Mouse (Mus musculus) kidney, adult 2 months (tissue): Measurements from ENCODE around the gene Usp34. TPM values are rescaled to one million over a fixed set of nuclear protein-coding genes. Genes with fewer than 3 reads are reported as not detected.
"Not testable (repeated sequence)": the region's sequence is repeated elsewhere in the genome, so short reads cannot be mapped to it uniquely, and the experiment has no call there.

Experiments used
- DNase-seq: peaks from one replicate; pipeline ENCODE4 v3.0.0; 2021
- H3K27ac ChIP-seq: fragments of 200-500 bp; 2 replicates; pipeline ENCODE4 v1.5.1; 2012; ENCODE audit warnings: low read depth, low read length, control low read depth, inconsistent platforms; ENCODE audit not compliant: insufficient read depth
- H3K27me3 ChIP-seq: fragments of 200-500 bp; replicated peaks from 2 replicates; pipeline ENCODE4 v1.6.1; 2012; ENCODE audit warnings: mild to moderate bottlenecking, moderate library complexity, low read length, inconsistent platforms; ENCODE audit not compliant: control insufficient read depth, insufficient read depth
- H3K36me3 ChIP-seq: fragments of 200-500 bp; 2 replicates; pipeline ENCODE4 v1.6.1; 2012; ENCODE audit warnings: mild to moderate bottlenecking, moderate library complexity, low read length, inconsistent platforms; ENCODE audit not compliant: control insufficient read depth, insufficient read depth
- H3K4me1 ChIP-seq: fragments of 200-500 bp; 2 replicates; pipeline ENCODE4 v1.6.1; 2011; ENCODE audit warnings: low read length; ENCODE audit not compliant: control insufficient read depth, insufficient read depth
- H3K4me3 ChIP-seq: fragments of 200-500 bp; 2 replicates; pipeline ENCODE4 v1.5.1; 2011; ENCODE audit warnings: mild to moderate bottlenecking, low read depth, low read length, control low read depth; ENCODE audit not compliant: insufficient read depth
- CTCF ChIP-seq: fragments of 200-500 bp; conservative IDR thresholded peaks from 2 replicates; pipeline ENCODE4 v1.5.1; 2011; ENCODE audit warnings: low read depth, mild to moderate bottlenecking, control low read depth, low read length, moderate library complexity, mixed read lengths; ENCODE audit not compliant: insufficient read depth, insufficient read length
- POLR2A ChIP-seq: fragments of 200-500 bp; IDR thresholded peaks from one replicate; pipeline ENCODE4 v1.6.1; 2011; ENCODE audit warnings: low read depth, low read length, control low read depth
- WGBS: fragments of 180-500 bp; shearing (Covaris S2); methylation state at CpG from one replicate; pipeline ENCODE4 v1.1.7; 2018; 5-methylcytosine and 5-hydroxymethylcytosine counted together
- polyA plus RNA-seq: library from polyadenylated mRNA; depleted of rRNA; stranded (reverse); fragments of >200 nt; gene quantifications from 2 replicates; pipeline ENCODE4 v1.2.3, GENCODE M21; 2012

Gene Usp34
- polyA plus RNA-seq, 1 experiment = 10.3 TPM

DNA sequence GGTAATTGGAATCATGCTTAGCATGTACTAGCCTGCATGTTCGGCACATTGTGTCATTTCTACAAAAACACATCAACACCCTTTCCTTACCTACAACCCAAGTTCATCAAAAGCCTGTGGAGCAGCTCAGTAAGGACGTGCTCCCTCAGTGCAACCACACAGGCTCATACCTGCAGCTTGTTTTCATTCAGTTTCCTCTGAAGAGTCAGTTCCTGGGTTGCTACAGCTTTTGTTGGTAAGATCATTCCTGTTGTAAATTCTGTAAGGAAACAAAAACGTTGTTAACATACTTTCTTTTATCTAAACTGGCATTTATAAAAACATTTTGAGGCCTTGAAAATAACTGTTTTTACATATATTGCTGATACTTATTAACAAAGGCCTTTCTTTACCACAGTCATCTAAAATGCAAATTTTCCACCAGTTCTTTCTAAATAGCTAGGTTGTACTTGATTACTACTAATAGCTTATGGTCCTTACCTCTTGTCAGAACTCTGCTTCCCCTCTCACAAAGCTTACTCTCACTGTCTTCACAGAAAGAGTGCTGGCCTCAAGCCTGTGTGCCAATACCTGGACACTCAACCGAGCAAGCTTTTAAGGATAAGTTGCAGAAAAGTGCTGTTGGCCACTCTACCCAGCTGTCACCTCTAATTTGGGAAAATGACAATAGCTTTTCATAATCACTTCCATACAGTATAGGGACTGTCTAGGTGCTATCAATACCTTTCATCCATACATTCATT lies 185.5 kb downstream of the Usp34 start:
- Histone ChIP-seq H3K27ac (no peak overlapping the region), H3K36me3 (peaks cover 25% of the 10 kb centered on the region), H3K4me3 (no peak overlapping the region), H3K4me1 (peaks cover 8% of the 10 kb centered on the region), H3K27me3 (no peaks in the 10 kb centered on the region)
- no peak for TF ChIP-seq POLR2A
- TF ChIP-seq CTCF = no peak
- 87% methylated on average over 4 of the region's 4 CpGs for WGBS
- DNase-seq = no peak

DNA sequence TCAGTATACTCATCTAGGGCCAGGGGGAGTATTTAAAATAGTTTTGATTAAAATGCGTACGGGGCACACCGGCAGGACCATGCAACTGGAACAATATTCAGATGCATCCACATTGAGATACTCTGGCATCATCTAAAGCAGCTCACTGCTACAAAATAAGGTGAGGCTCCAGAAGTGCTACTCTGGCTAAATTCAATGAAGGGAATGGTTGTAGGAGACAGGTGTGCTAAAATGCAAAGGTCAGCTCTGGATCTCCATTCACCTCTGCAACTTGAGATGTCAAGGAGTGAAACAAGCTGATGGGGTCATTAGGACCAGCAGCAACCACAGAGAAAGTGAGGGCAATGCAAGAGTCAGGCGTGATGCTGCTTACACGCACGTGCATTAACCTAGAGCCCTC lies 188.5 kb downstream of the Usp34 start:
- H3K27me3 ChIP-seq = no peaks in the 10 kb centered on the region
- no peak overlapping the region for H3K4me3 ChIP-seq
- no peak overlapping the region for H3K27ac ChIP-seq
- 86% methylated on average over 6 of the region's 6 CpGs for WGBS
- TF ChIP-seq CTCF (no peak), POLR2A (no peak)
- peaks cover 8% of the 10 kb centered on the region for H3K4me1 ChIP-seq
- peaks cover 12% of the 10 kb centered on the region for H3K36me3 ChIP-seq
- no peak for DNase-seq

DNA sequence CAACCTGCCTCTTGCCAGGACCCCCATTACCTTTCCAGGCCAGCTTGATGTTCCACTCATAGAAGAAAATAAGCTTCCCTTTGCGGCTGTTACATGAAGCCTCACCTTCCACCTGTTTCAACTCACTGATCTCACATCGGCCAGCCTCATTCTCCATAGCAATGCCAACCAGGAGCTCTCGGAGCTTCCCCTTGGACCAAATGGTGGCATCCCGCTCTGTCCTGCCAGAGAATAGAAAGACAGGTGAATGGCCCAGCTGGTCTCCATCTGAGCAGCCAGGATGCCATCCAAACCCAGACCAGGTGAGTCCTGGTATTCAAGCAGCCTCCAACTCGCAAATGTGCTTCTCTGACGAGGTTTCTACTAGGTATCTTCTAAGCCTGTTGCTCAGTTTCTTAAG lies 190.0 kb downstream of the Usp34 start:
- DNase-seq = no peak
- no peaks in the 10 kb centered on the region for H3K27me3 ChIP-seq
- peaks cover 8% of the 10 kb centered on the region for H3K4me1 ChIP-seq
- peaks cover 4% of the 10 kb centered on the region; the same call in 1 of the 2 replicates for H3K36me3 ChIP-seq
- WGBS = 31% methylated on average over 6 of the region's 6 CpGs
- no peak overlapping the region for H3K27ac ChIP-seq
- no peak for TF ChIP-seq POLR2A
- TF ChIP-seq CTCF = no peak
- H3K4me3 ChIP-seq = peak overlapping the region; percentile 88

DNA sequence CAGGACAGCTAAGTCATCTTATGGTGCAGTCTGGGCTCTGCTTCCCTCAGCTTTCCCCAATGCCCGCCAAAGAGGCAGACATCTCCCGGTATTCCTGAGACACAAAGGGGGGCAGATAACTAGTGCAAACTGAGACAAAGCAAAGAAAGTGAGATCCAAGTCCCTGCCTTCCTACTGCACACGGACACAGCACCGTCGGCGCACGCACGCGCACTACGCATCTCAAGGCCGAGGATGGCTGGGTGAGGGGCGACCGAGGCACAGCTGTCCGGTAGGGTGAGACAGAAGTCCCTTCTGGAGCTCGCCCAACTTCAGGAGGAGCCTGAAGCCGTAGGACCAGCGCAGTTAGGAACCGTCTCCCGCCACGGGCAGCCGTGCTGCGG lies 190.6 kb downstream of the Usp34 start:
- H3K4me1 ChIP-seq = peaks cover 8% of the 10 kb centered on the region
- H3K36me3 ChIP-seq = peaks cover 2% of the 10 kb centered on the region; the same call in 1 of the 2 replicates
- peak overlapping the region; percentile 88 for H3K4me3 ChIP-seq
- no peaks in the 10 kb centered on the region for H3K27me3 ChIP-seq
- WGBS = under 1% methylated on average over 22 of the region's 22 CpGs
- TF ChIP-seq CTCF (no peak), POLR2A (no peak)
- peak; percentile 73 for DNase-seq
- peak overlapping the region; percentile 55 for H3K27ac ChIP-seq

DNA sequence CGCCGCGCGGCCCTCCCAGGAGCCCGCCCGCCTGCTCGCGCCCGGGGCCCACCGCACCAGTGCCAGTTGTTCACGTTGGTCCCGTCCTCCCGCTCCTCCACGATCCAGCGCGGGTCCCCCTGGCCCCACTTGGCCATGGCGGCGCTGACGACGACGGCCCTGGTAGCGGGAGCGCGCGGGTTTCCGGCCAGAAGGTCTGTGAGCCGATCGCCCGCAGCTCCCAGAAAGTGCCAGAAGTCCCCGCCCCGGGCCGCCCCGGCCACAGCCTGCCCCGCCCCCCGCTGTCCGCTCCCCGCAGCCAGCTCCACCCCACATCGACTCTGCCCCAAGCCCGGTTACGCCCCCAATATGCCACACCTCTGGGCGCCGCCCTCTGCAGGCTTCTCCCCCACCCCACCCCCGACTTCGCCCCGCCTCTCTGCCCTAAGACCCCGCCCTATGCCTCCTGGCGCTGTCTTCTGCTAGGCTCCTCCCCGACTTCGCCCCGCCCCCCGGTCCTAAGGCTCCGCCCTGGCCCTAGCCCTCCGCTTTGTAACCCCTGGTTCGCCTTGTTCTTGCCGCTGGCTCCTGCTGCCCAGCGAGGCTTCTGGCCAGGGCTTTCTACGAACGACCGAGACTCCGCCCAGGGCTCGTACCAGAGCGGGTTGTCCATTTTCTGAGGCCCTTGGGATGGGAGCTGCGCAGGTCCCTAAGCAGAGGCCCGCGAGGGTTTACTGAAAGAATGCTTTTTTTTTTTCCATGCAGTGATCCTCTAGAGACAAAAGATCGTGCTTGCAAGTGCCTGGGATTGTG lies 191.2 kb downstream of the Usp34 start, which contains the start of gene Ahsa2:
TSS of gene Ahsa2 (minus strand) at position 313 of the 792 bp plus-strand sequence.
- 2% methylated on average over 62 of the region's 66 CpGs for WGBS
- Histone ChIP-seq H3K4me3 (peak within 1 kb of the TSS; percentile 88), H3K27ac (peak within 1 kb of the TSS; percentile 55), H3K36me3 (no peaks in the 10 kb centered on the region), H3K27me3 (no peaks in the 10 kb centered on the region), H3K4me1 (peaks cover 8% of the 10 kb centered on the region)
- TF ChIP-seq CTCF = no peak
- no peak for TF ChIP-seq POLR2A
- DNase-seq = peak; percentile 98

DNA sequence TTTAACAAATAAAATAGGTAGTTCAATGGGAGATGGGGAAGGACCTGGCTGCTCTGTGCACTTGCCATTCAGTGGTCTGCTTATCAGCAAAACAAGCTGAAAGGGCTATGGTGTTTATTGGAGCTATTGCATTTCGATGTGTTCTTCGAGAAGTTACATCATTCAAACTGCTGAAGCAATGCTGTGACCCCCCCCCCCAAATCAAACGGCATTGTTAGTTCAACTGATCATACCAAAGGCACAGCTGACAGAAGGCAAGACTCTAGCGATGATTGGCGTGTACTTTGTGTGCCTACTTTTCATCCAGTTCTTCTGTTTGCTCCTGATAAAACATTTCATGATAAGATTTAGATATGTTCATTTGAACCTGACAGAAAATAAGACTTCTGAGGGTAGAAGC lies 191.9 kb downstream of the Usp34 start:
- Histone ChIP-seq H3K27me3 (no peaks in the 10 kb centered on the region), H3K4me3 (no peak overlapping the region), H3K4me1 (peaks cover 8% of the 10 kb centered on the region), H3K36me3 (no peaks in the 10 kb centered on the region), H3K27ac (no peak overlapping the region)
- DNase-seq = no peak
- WGBS = 61% methylated on average over 5 of the region's 5 CpGs
- TF ChIP-seq POLR2A = no peak
- no peak for TF ChIP-seq CTCF

DNA sequence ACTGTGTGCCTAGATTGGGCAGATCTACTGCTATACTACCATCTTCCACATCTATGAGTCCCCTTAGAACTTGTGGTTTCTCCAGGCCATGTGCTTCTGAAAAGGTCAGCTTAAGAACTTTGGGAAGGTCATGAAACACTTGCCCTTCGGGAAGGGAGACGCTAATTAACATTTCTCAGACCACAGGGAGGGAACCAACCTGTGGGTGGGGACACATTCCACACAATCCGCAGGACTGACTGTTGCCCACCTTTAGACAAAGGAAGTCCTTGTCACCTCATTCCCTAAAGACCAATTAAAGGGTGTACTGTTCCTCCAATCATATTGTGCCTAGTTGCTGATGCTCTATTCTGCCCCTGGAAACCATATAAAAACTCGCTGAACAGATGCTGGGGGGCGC lies 198.1 kb downstream of the Usp34 start:
- not testable (repeated sequence) for H3K27me3 ChIP-seq, H3K36me3 ChIP-seq, H3K4me3 ChIP-seq, H3K4me1 ChIP-seq, H3K27ac ChIP-seq, DNase-seq
- WGBS = 67% methylated on average over 5 of the region's 5 CpGs

DNA sequence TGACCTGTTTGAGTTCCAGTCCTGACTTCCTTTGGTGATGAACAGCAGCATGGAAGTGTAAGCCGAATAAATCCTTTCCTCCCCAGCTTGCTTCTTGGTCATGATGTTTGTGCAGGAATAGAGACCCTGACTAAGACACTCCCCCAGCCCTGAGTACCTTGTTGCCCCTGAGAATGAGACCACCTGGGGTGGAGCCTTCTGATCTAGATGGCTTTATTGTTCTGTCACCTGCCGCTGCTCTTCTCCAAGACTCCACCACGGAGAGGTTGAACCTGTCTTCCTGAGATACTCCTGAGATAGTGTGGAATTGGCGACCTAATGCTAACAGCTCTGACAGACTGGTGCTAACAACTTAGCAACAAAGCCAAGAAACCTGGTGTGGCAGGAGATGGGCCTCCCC lies 208.1 kb downstream of the Usp34 start:
- WGBS = 54% methylated on average over 4 of the region's 4 CpGs
- not testable (repeated sequence) for H3K4me1 ChIP-seq, H3K27me3 ChIP-seq, DNase-seq, H3K27ac ChIP-seq, H3K36me3 ChIP-seq, H3K4me3 ChIP-seq
